Mouse (Mus musculus) right cerebral cortex, adult 2 months (tissue): ENCODE measurements at regions not wholly inside any gene's neighbourhood (a gene's known extent, or its start where the extent isn't known, plus 50 kb on each side); places are given as distances from the start of the nearest gene placed in this dataset.
"Not testable (repeated sequence)": the region's sequence is repeated elsewhere in the genome, so short reads cannot be mapped to it uniquely, and the experiment has no call there.

Source experiments
- DNase-seq, 2 experiments: peaks; one replicate each; pipeline ENCODE4 v3.0.0; 2021 to 2022; ENCODE audit warnings: low spot score in 2 of 2

- no peak for DNase-seq
Observed at GRCm38 (mm10) chr4:31225741-31226140, 738.2 kb upstream of the Map3k7 start.

DNA sequence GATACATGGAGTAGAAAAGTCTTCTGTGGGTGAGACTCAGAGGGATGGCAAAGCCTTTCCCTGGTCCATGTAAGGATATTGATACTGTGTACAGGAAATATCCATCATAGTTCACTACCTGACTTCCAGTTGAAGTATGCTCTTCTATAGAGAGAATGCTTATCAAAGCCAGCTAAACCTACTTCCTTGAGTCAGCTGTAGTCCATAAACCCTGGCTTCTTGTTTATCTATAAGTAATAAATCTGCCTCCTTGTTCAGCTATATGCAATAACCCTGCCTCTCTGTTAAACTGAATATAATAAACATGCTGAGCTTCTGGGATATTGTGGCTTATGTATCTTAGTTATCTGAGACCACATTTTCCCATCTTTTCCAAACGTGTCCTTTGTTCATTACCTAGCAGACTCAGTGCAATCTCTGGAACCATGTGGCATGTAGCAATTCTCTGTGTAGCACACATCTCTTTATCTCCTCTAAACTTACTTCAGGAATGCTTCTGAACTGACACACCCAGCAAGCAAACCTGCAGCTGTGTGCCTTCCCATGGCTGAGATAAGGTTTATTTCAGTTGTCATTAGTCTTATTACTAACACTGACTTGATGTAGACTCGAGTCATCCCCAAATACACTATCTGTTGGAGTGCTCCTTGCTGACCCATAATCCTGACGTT lies 694.9 kb upstream of the Map3k7 start:
- no peak for DNase-seq

DNA sequence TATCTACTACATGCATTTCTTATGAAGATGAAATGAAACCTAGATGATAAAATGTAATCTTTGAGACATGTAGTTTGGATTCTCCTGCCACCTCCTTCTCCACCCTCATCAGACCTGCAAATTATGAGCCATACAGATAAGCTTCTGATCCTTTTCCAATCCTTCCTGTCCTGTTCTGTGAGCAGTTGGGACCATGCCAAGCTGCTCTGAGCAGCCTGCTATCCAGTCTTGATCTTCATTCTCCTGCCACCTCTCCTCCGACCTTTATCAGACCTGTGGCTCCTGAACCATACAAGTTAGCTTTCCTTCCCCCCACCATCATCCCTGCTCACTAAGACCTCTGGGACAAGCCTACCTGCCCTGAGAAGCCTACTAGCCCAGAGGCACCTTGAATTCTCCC lies 689.8 kb upstream of the Map3k7 start:
- no peak for DNase-seq

GRCm38 (mm10) chr4:31290301-31290975 lies 673.5 kb upstream of the Map3k7 start:
- DNase-seq: no peak

- DNase-seq: no peak
Observed at GRCm38 (mm10) chr4:31293752-31294151, 670.1 kb upstream of the Map3k7 start.

DNA sequence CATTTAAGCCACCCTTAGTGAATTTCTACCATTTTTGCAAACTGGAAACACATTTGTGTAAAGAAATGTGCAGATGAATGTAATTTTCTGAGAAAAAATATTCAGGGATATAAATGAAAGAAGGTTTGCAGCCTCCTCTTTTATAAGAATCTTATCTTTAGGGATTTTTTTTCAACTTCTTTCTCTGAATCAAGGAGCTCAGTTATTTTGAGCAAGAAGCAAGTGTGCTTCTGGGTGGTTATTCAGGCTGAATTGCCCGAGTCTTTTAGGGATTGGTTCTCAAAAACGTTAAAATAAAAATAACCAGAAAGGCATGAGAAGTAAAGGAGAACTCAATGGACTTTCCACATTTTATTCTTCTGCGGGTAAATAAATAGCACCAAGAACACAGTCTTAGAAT lies 666.0 kb upstream of the Map3k7 start:
- no peak for DNase-seq

- DNase-seq: no peak
Observed at GRCm38 (mm10) chr4:31319269-31319668, 644.6 kb upstream of the Map3k7 start.

GRCm38 (mm10) chr4:31320734-31321507 lies 643.0 kb upstream of the Map3k7 start:
- no peak for DNase-seq

DNA sequence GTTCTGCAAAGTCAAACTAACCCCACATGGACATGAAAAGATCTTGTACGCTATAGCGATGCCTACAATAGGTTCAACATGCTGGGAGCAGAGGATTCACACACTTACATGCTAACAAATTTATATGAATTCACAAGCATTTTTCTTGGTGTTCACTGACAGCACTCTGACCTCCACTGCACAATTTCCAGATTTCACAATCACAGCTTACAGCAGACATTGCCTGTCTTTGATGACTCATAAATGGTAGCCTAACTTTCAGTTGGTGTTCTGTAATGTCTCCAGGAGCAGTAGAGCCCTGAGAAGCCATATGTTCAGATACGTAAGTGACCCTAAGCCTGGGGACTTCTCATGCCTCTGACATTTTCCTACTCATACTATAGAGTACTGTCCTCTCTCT lies 640.1 kb upstream of the Map3k7 start:
- DNase-seq: no peak

GRCm38 (mm10) chr4:31328798-31329197 lies 635.1 kb upstream of the Map3k7 start:
- DNase-seq: no peak

DNA sequence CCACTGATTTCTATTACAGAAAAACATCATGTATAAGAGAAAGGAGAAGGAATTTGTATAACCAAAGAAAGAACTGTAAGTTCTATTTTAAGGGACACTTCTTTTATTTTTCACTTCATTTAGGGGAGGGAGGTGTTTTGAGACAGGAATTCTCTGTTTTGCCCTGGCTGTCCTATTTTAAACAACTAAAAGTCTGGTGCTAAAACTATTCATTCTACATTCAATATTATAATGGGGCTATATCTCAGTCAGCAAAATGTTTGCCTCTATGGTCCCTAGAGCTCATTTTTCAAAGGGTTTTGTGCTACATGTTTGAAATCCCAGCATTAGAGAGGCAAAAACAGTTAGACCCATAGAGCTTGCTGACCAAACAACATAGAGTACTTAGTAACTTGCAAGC lies 632.8 kb upstream of the Map3k7 start:
- DNase-seq: no peak

GRCm38 (mm10) chr4:31335686-31336085 lies 628.2 kb upstream of the Map3k7 start:
- DNase-seq: no peak

DNA sequence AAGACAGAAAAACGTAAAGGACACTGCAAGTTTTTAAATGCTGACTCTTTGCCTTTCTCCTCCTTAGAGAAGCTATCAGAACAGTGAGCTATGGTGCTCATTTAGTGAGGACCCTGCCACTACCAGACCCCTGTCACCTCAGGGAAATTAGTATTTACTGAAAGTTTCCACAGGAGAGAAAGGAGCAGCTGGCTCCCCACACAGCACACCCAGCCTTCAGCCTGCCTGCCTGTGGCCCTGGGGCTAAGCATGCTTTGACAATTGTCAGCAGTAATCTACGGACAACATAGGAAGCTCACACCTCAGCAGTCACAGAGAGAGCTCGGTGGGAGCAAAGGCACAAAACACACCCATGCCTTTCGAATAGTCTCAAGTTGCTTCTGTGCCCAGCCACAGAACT lies 625.9 kb upstream of the Map3k7 start:
- no peak for DNase-seq

DNA sequence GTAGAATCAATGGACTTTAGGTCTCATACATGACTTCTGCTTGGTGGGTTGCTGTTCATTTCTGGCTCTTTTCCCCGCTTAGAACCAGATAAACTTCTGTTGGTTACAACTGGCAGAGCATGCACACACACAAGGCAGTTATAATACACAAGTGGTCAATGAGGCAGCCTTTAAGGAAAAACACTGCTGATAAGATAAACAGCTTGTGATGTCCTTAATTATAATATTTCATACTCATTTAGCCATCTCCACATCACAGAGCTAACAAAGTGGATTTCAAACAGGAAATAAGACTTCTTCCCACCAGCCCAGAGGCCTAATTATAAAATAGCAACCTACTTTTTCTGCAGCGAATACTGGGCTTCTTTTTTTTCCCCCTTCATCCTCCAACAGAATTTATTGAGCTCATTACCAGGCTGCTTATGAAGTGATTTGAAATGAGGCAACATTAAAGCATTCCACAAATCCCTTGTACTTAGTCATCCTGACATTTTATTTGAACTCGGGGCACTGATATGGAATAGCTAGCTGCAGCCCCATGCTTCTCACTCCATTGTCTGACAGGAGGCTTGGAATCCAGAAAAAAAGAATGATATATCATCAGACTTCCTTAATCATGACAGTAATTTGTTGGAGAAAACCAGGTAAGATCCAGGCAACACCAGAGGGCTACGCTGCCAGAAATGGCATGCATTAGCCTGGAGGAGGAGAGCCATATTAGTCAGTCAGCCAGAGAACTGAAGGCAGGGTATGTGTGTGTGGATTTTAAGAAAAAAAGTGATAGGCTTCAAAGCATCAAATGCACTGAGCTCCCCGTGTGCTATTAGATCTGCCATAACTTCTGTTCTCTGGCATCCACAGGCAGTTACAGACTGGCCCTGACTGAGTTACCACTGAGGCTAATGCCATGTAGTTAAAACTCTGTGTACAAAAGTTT lies 620.3 kb upstream of the Map3k7 start:
- no peak for DNase-seq

- DNase-seq: not testable (repeated sequence)
Observed at GRCm38 (mm10) chr4:31354046-31354445, 609.9 kb upstream of the Map3k7 start.

DNA sequence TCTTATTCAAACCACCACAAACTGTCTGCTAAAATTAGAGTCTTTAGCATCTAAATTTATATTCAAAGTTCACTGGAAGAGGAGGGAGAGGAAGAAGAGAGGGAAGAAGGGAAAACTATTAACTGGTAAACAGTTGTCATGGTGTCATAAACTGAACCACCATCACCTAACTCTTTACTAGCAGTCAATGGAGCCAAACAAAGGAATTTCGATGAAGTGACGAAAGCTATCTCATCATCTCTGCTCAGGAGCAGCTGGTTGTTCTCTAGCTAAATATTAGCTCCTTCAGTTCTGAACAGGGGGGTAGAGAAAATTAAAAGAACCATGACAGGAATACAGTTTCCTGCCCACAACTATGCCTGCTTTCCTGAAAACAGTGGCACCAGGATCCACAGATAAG lies 608.9 kb upstream of the Map3k7 start:
- no peak for DNase-seq

GRCm38 (mm10) chr4:31366172-31366571 lies 597.7 kb upstream of the Map3k7 start:
- DNase-seq: no peak

DNA sequence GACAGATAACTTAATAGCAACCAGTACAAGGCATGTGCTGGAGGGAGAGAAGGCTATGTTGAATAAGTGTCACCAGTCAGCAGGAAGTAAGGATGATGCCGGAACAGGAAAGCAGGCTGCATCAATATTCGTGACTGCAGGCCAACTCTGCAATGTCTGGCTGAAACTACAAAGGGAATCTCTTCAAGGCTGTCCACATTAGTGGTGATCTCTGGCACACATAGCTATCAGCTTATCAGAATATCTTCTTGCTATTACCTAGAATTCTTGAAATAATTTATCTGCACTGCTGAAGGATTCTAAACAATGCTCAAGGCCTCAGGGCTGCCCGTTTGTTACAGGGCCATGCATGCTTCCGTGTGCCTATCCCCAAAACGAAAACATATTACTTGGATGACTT lies 596.9 kb upstream of the Map3k7 start:
- DNase-seq: no peak

DNA sequence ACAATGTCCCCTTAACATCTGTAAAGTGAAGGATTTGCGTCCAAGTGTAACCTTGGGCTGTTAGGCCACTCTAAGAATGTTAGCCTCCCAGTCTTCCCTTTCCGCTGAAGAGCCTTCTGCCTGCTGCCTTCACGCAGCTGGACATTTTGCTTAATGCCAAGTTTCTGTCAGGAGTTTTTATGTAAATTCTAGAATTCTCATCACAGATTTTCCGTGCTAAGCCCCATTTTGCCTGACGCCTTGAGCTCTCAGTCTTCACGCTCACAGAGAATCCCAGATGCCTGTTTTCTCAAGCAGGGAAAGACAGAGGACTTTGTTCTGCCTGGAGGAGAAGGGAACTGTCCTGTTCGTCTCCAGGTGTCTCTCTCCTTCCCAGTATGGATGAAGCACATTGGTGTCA lies 593.8 kb upstream of the Map3k7 start:
- DNase-seq: no peak

- no peak for DNase-seq
Observed at GRCm38 (mm10) chr4:31381069-31381969, 582.6 kb upstream of the Map3k7 start.
